ENCODE assay signal across 25 mouse cellular contexts in genomic region chr2:41621850-41622371, GRCm38 (mm10).
"Had no signal": no experiment of that assay in that cellular context is flagged by ENCODE, and none has a peak within 500 bp of the region (broad histone marks: within the 10 kb centered on the region; RNA-seq: fewer than 3 reads in every experiment).

No protein-coding gene starts in this region.

- DNase-seq: forebrain, postnatal 0 days; gastrocnemius, postnatal 14 days; gastrocnemius, postnatal 36 days; heart, adult 11 months; heart, adult 2 months; heart, postnatal 14 days; heart, postnatal 36 days; kidney, adult 11 months; kidney, adult 2 months; kidney, adult 9 months; kidney, postnatal 14 days; kidney, postnatal 36 days; layer of hippocampus, adult 9-11 months; layer of hippocampus, postnatal 36 days; left cerebral cortex, postnatal 4 days had no signal

- H3K9ac ChIP-seq: forebrain, postnatal 0 days; heart, embryonic 13.5 days; heart, embryonic 15.5 days; hindbrain, embryonic 15.5 days; kidney, embryonic 15.5 days; limb, embryonic 13.5 days; limb, embryonic 15.5 days; liver, embryonic 12.5 days had no signal

- H3K4me2 ChIP-seq: heart, embryonic 11.5 days; heart, embryonic 13.5 days; heart, embryonic 15.5 days; hindbrain, embryonic 15.5 days; kidney, embryonic 15.5 days; limb, embryonic 13.5 days; limb, embryonic 15.5 days; liver, embryonic 12.5 days had no signal

- H3K9me3 ChIP-seq: heart, embryonic 13.5 days; heart, embryonic 15.5 days; hindbrain, embryonic 15.5 days; kidney, embryonic 15.5 days; limb, embryonic 13.5 days; limb, embryonic 15.5 days; liver, embryonic 12.5 days had no signal

- H3K36me3 ChIP-seq: heart, embryonic 13.5 days; heart, embryonic 15.5 days; hindbrain, embryonic 15.5 days; kidney, embryonic 15.5 days; limb, embryonic 13.5 days; limb, embryonic 15.5 days; liver, embryonic 12.5 days had no signal

- ATAC-seq: forebrain, postnatal 0 days; intestine, embryonic 16.5 days; liver, embryonic 12.5 days had no signal

- H3K27me3 ChIP-seq: heart, embryonic 13.5 days; heart, embryonic 15.5 days; hindbrain, embryonic 15.5 days; kidney, embryonic 15.5 days; limb, embryonic 13.5 days; limb, embryonic 15.5 days; liver, embryonic 12.5 days had no signal

- H3K4me1 ChIP-seq: heart, embryonic 13.5 days; heart, embryonic 15.5 days; hindbrain, embryonic 15.5 days; kidney, embryonic 15.5 days; limb, embryonic 13.5 days; limb, embryonic 15.5 days; liver, embryonic 12.5 days had no signal

- H3K27ac ChIP-seq: heart, adult 2 months; heart, embryonic 13.5 days; heart, embryonic 15.5 days; hindbrain, embryonic 15.5 days; kidney, embryonic 15.5 days; kidney, postnatal 0 days; limb, embryonic 13.5 days; limb, embryonic 15.5 days; liver, embryonic 12.5 days had no signal

- H3K4me3 ChIP-seq: heart, adult 2 months; heart, embryonic 13.5 days; heart, embryonic 15.5 days; hindbrain, embryonic 15.5 days; kidney, embryonic 15.5 days; limb, embryonic 13.5 days; limb, embryonic 15.5 days; liver, embryonic 12.5 days had no signal
